7 mouse cellular contexts compared by ENCODE assay signal in genomic region chr10:81356991-81357844, GRCm38 (mm10). TPM values are rescaled to one million over a fixed set of nuclear protein-coding genes. Genes with fewer than 3 reads are reported as not detected.
A peak's percentile ranks its signal among the peaks of the same experiment; 100 is the strongest.
DNase-seq lines count a peak whose midpoint lies in the region; ATAC-seq and TF ChIP-seq lines count a peak whose summit lies in the region.

Gene Mfsd12 (plus strand): TSS chr10:81357491.

- peak; percentile 94 to 96 for DNase-seq in adrenal gland, postnatal 36 days
- DNase-seq in heart, adult 11 months = peak; percentile 99
- peak; percentile 93 for DNase-seq in kidney, adult 18-20 months
- peak; percentile 86 for DNase-seq in limb, embryonic 11.5 days (ENCODE audit: low spot score)

- peaks cover 23% of the 10 kb centered on the region for H3K4me1 ChIP-seq in embryonic facial prominence, embryonic 12.5 days
- peaks cover 13% of the 10 kb centered on the region; the same call in 1 of the 2 replicates for H3K4me1 ChIP-seq in limb, embryonic 11.5 days (ENCODE audit: control insufficient read depth, insufficient read depth, low read length)
- H3K4me1 ChIP-seq in midbrain, embryonic 13.5 days (replicated peaks) = peaks cover 34% of the 10 kb centered on the region
- H3K4me1 ChIP-seq in small intestine, adult 2 months (ENCODE audit: control insufficient read depth, insufficient read depth, insufficient read length, low read length) = peaks cover 19% of the 10 kb centered on the region

- H3K4me2 ChIP-seq in embryonic facial prominence, embryonic 12.5 days (replicated peaks) = peak within 1 kb of the TSS; percentile 98
- peak within 1 kb of the TSS; percentile 99 for H3K4me2 ChIP-seq in limb, embryonic 11.5 days (ENCODE audit: low read depth, severe bottlenecking)
- H3K4me2 ChIP-seq in midbrain, embryonic 13.5 days (replicated peaks) = peak within 1 kb of the TSS; percentile 99

- 3% methylated on average over 72 of the region's 79 CpGs for WGBS in embryonic facial prominence, embryonic 12.5 days
- WGBS in limb, embryonic 11.5 days = 2% methylated on average over 73 of the region's 79 CpGs
- WGBS in midbrain, embryonic 13.5 days = 2% methylated on average over 78 of the region's 79 CpGs
- 1% methylated on average over 79 of the region's 79 CpGs for WGBS in small intestine, adult 2 months

- H3K27me3 ChIP-seq in embryonic facial prominence, embryonic 12.5 days = no peaks in the 10 kb centered on the region
- H3K27me3 ChIP-seq in limb, embryonic 11.5 days (ENCODE audit: control insufficient read depth, insufficient read depth, low read length) = no peaks in the 10 kb centered on the region
- peaks cover 4% of the 10 kb centered on the region; the same call in 1 of the 2 replicates for H3K27me3 ChIP-seq in midbrain, embryonic 13.5 days
- no peaks in the 10 kb centered on the region for H3K27me3 ChIP-seq in small intestine, adult 2 months (ENCODE audit: control insufficient read depth, insufficient read depth, low read length)

- H3K27ac ChIP-seq in embryonic facial prominence, embryonic 12.5 days = no peak within 1 kb of the TSS
- H3K27ac ChIP-seq in limb, embryonic 11.5 days (replicated peaks; ENCODE audit: low read depth, low read length) = no peak within 1 kb of the TSS
- peak within 1 kb of the TSS; percentile 57; the same call in 1 of the 2 replicates for H3K27ac ChIP-seq in midbrain, embryonic 13.5 days
- no peak within 1 kb of the TSS for H3K27ac ChIP-seq in small intestine, adult 2 months (ENCODE audit: insufficient read depth, low read depth, low read length)

- TF ChIP-seq CTCF in small intestine, adult 2 months (IDR thresholded peaks at IDR 0.05; ENCODE audit: extremely low read depth, insufficient read length, insufficient replicate concordance, low read depth, low read length) = no peak

- H3K9me3 ChIP-seq in embryonic facial prominence, embryonic 12.5 days = no peaks in the 10 kb centered on the region
- H3K9me3 ChIP-seq in limb, embryonic 11.5 days (ENCODE audit: control insufficient read depth, low read length) = no peaks in the 10 kb centered on the region
- no peaks in the 10 kb centered on the region for H3K9me3 ChIP-seq in midbrain, embryonic 13.5 days

- H3K9ac ChIP-seq in embryonic facial prominence, embryonic 12.5 days = peak within 1 kb of the TSS; percentile 75
- H3K9ac ChIP-seq in limb, embryonic 11.5 days (ENCODE audit: low read length) = peak within 1 kb of the TSS; percentile 75
- peak within 1 kb of the TSS; percentile 87 for H3K9ac ChIP-seq in midbrain, embryonic 13.5 days (replicated peaks)

- TF ChIP-seq POLR2A in small intestine, adult 2 months (IDR thresholded peaks at IDR 0.05; ENCODE audit: low read depth, low read length) = no peak; the same call in 1 of the 2 replicates

- H3K4me3 ChIP-seq in embryonic facial prominence, embryonic 12.5 days = peak within 1 kb of the TSS; percentile 74
- peak within 1 kb of the TSS; percentile 77 for H3K4me3 ChIP-seq in limb, embryonic 11.5 days (ENCODE audit: low read depth, low read length)
- peak within 1 kb of the TSS; percentile 66 for H3K4me3 ChIP-seq in midbrain, embryonic 13.5 days (replicated peaks)
- H3K4me3 ChIP-seq in small intestine, adult 2 months (ENCODE audit: low read depth, low read length) = peak within 1 kb of the TSS; percentile 77

- peaks cover 6% of the 10 kb centered on the region; the same call in 1 of the 2 replicates for H3K36me3 ChIP-seq in embryonic facial prominence, embryonic 12.5 days
- H3K36me3 ChIP-seq in limb, embryonic 11.5 days (ENCODE audit: control insufficient read depth, insufficient read depth, low read length) = peaks cover 2% of the 10 kb centered on the region; the same call in 1 of the 2 replicates
- H3K36me3 ChIP-seq in midbrain, embryonic 13.5 days = peaks cover 9% of the 10 kb centered on the region; the same call in 1 of the 2 replicates
- H3K36me3 ChIP-seq in small intestine, adult 2 months (ENCODE audit: control insufficient read depth, insufficient read depth, low read length) = no peaks in the 10 kb centered on the region

- peak; percentile 83 for ATAC-seq in embryonic facial prominence, embryonic 12.5 days (ENCODE audit: insufficient number of reproducible peaks, insufficient read depth, low FRiP score, low TSS enrichment)
- peak; percentile 85 for ATAC-seq in limb, embryonic 11.5 days (ENCODE audit: insufficient number of reproducible peaks, low FRiP score, low TSS enrichment, low read depth)
- ATAC-seq in midbrain, embryonic 13.5 days = peak; percentile 90

RNA-seq across cellular contexts. Expression of gene Mfsd12, which starts in this region (rescaled TPM):
- 10 to 100 TPM; 16.7 to 22.7 TPM for total RNA-seq in adrenal gland, postnatal 36 days (2021)
- polyA plus RNA-seq in embryonic facial prominence, embryonic 12.5 days (2016; fragmentation: Nextera tagmentation; extraction: Ambion mirVana) = 13.9 and 14.5 TPM in 2 replicates
- polyA plus RNA-seq in limb, embryonic 11.5 days (2014; fragmentation: Nextera tagmentation; extraction: Ambion mirVana) = 4.7 and 5.9 TPM in 2 replicates
- 8.8 and 10.1 TPM in 2 replicates for polyA plus RNA-seq in midbrain, embryonic 13.5 days (2015; fragmentation: Nextera tagmentation; extraction: Ambion mirVana)
- 14.6 and 22.7 TPM in 2 replicates for polyA plus RNA-seq in small intestine, adult 2 months (2012; rRNA removed)
